In genomic region chr7:122186043-122186442, GRCm38 (mm10) we compare ENCODE assay signal across 13 mouse cellular contexts. TPM values are rescaled to one million over a fixed set of nuclear protein-coding genes. Genes with fewer than 3 reads are reported as not detected.
DNase-seq lines count a peak whose midpoint lies in the region; ATAC-seq and TF ChIP-seq lines count a peak whose summit lies in the region.
"Had no signal": no experiment of that assay in that cellular context is flagged by ENCODE, and none has a peak within 500 bp of the region (broad histone marks: within the 10 kb centered on the region; RNA-seq: fewer than 3 reads in every experiment).

Ern2 (minus strand) TSS chr7:122186207.

- TF ChIP-seq EP300 in stomach, postnatal 0 days (optimal IDR thresholded peaks at IDR 0.05): no peak

- DNase-seq in midbrain, embryonic 10.5 days (ENCODE audit: low spot score): no peak
- no peak for DNase-seq in forebrain, postnatal 0 days
- peak; percentile 84 for DNase-seq in stomach, postnatal 0 days (ENCODE audit: low spot score)
- no peak for DNase-seq in liver
- DNase-seq in spleen, postnatal 14 days (ENCODE audit: low spot score in 2 of 2): no peak
- DNase-seq: embryo, embryonic 11 days; kidney, postnatal 4 days; lung, postnatal 4 days; right cerebral cortex, postnatal 14 days had no signal

- no peak within 1 kb of the TSS for H3K27ac ChIP-seq in midbrain, embryonic 13.5 days
- H3K27ac ChIP-seq in midbrain, embryonic 10.5 days (replicated peaks): no peak within 1 kb of the TSS
- no peak within 1 kb of the TSS for H3K27ac ChIP-seq in forebrain, postnatal 0 days (ENCODE audit: low read depth, low read length)
- H3K27ac ChIP-seq in limb, embryonic 13.5 days: no peak within 1 kb of the TSS
- H3K27ac ChIP-seq in stomach, postnatal 0 days (replicated peaks): peak within 1 kb of the TSS; percentile 65

- H3K36me3 ChIP-seq in midbrain, embryonic 13.5 days: no peaks in the 10 kb centered on the region
- no peaks in the 10 kb centered on the region for H3K36me3 ChIP-seq in midbrain, embryonic 10.5 days
- no peaks in the 10 kb centered on the region for H3K36me3 ChIP-seq in forebrain, postnatal 0 days (ENCODE audit: insufficient read depth)
- H3K36me3 ChIP-seq in limb, embryonic 13.5 days: no peaks in the 10 kb centered on the region
- no peaks in the 10 kb centered on the region for H3K36me3 ChIP-seq in stomach, postnatal 0 days (ENCODE audit: control insufficient read depth, insufficient read depth, low read length)

- no peaks in the 10 kb centered on the region for H3K4me1 ChIP-seq in midbrain, embryonic 13.5 days (replicated peaks)
- peaks cover 4% of the 10 kb centered on the region; the same call in 1 of the 2 replicates for H3K4me1 ChIP-seq in midbrain, embryonic 10.5 days
- no peaks in the 10 kb centered on the region for H3K4me1 ChIP-seq in forebrain, postnatal 0 days (ENCODE audit: insufficient read depth)
- peaks cover 5% of the 10 kb centered on the region for H3K4me1 ChIP-seq in limb, embryonic 13.5 days
- no peaks in the 10 kb centered on the region for H3K4me1 ChIP-seq in stomach, postnatal 0 days (replicated peaks; ENCODE audit: control insufficient read depth, insufficient read depth)

- H3K9me3 ChIP-seq in midbrain, embryonic 13.5 days: no peaks in the 10 kb centered on the region
- H3K9me3 ChIP-seq in midbrain, embryonic 10.5 days (replicated peaks): no peaks in the 10 kb centered on the region
- no peaks in the 10 kb centered on the region for H3K9me3 ChIP-seq in forebrain, postnatal 0 days (ENCODE audit: low read length)
- H3K9me3 ChIP-seq in limb, embryonic 13.5 days: no peaks in the 10 kb centered on the region
- H3K9me3 ChIP-seq in stomach, postnatal 0 days (ENCODE audit: control insufficient read depth, low read length): no peaks in the 10 kb centered on the region

- H3K4me3 ChIP-seq in midbrain, embryonic 13.5 days (replicated peaks): no peak within 1 kb of the TSS
- H3K4me3 ChIP-seq in midbrain, embryonic 10.5 days: no peak within 1 kb of the TSS
- H3K4me3 ChIP-seq in forebrain, postnatal 0 days (ENCODE audit: low read depth, low read length): no peak within 1 kb of the TSS
- H3K4me3 ChIP-seq in limb, embryonic 13.5 days: no peak within 1 kb of the TSS
- H3K4me3 ChIP-seq in stomach, postnatal 0 days (ENCODE audit: low read depth, low read length): peak within 1 kb of the TSS; percentile 36

- 20% methylated on average over 15 of the region's 17 CpGs for WGBS in midbrain, embryonic 13.5 days
- 24% methylated on average over 17 of the region's 17 CpGs for WGBS in midbrain, embryonic 10.5 days
- 26% methylated on average over 17 of the region's 17 CpGs for WGBS in forebrain, postnatal 0 days
- 21% methylated on average over 12 of the region's 17 CpGs for WGBS in limb, embryonic 13.5 days
- WGBS in stomach, postnatal 0 days: 15% methylated on average over 17 of the region's 17 CpGs

- ATAC-seq in midbrain, embryonic 13.5 days: no peak
- ATAC-seq in forebrain, postnatal 0 days: no peak
- ATAC-seq in limb, embryonic 13.5 days (ENCODE audit: low FRiP score, low read depth): 0 out of 2 replicates have a peak, but pooled peaks have one; percentile 36
- ATAC-seq in stomach, postnatal 0 days (ENCODE audit: low FRiP score, low TSS enrichment): peak; percentile 72

- H3K27me3 ChIP-seq in midbrain, embryonic 13.5 days: no peaks in the 10 kb centered on the region
- H3K27me3 ChIP-seq in midbrain, embryonic 10.5 days (ENCODE audit: low read depth, poor library complexity, severe bottlenecking): no peaks in the 10 kb centered on the region
- H3K27me3 ChIP-seq in forebrain, postnatal 0 days (ENCODE audit: insufficient read depth, low read length): no peaks in the 10 kb centered on the region
- no peaks in the 10 kb centered on the region for H3K27me3 ChIP-seq in limb, embryonic 13.5 days
- no peaks in the 10 kb centered on the region for H3K27me3 ChIP-seq in stomach, postnatal 0 days (ENCODE audit: control insufficient read depth, insufficient read depth, low read length)

- TF ChIP-seq CTCF in forebrain, postnatal 0 days (IDR thresholded peaks at IDR 0.05; ENCODE audit: low read depth): no peak
- no peak for TF ChIP-seq CTCF in stomach, postnatal 0 days (IDR thresholded peaks at IDR 0.05; ENCODE audit: low read depth)

- peak within 1 kb of the TSS; percentile 41; the same call in 1 of the 2 replicates for H3K9ac ChIP-seq in midbrain, embryonic 13.5 days (replicated peaks)
- H3K9ac ChIP-seq in forebrain, postnatal 0 days: no peak within 1 kb of the TSS
- H3K9ac ChIP-seq in limb, embryonic 13.5 days: 0 out of 2 replicates have a peak within 1 kb of the TSS, but pooled peaks have one; percentile 19
- peak within 1 kb of the TSS; percentile 50; the same call in 1 of the 2 replicates for H3K9ac ChIP-seq in stomach, postnatal 0 days (ENCODE audit: low read length)

- peak within 1 kb of the TSS; percentile 38 for H3K4me2 ChIP-seq in midbrain, embryonic 13.5 days (replicated peaks)
- peak within 1 kb of the TSS; percentile 35 for H3K4me2 ChIP-seq in forebrain, postnatal 0 days (ENCODE audit: low read depth)
- peak within 1 kb of the TSS; percentile 48 for H3K4me2 ChIP-seq in limb, embryonic 13.5 days (replicated peaks)
- peak within 1 kb of the TSS; percentile 42 for H3K4me2 ChIP-seq in stomach, postnatal 0 days (replicated peaks; ENCODE audit: low read depth)
- H3K4me2 ChIP-seq: liver, embryonic 11.5 days had no signal

RNA-seq across cellular contexts. Expression of gene Ern2, which starts in this region (rescaled TPM):
- 0.78 and 1.1 TPM in 2 replicates for polyA plus RNA-seq in midbrain, embryonic 13.5 days (2015; fragmentation: Nextera tagmentation; extraction: Ambion mirVana)
- 0.11 TPM in 1 of 2 replicates, not detected in the other for polyA plus RNA-seq in midbrain, embryonic 10.5 days (2016; fragmentation: Nextera tagmentation; extraction: Ambion mirVana)
- 1.8 and 3.0 TPM in 2 replicates for total RNA-seq in forebrain, postnatal 0 days (2014; rRNA removed)
- 0.60 and 0.96 TPM in 2 replicates for polyA plus RNA-seq in forebrain, postnatal 0 days (2015; fragmentation: Nextera tagmentation; extraction: Ambion mirVana)
- 0.05 and 0.13 TPM in 2 replicates for polyA plus RNA-seq in limb, embryonic 13.5 days (2015; fragmentation: Nextera tagmentation; extraction: Ambion mirVana)
- 33.5 and 37.3 TPM in 2 replicates for polyA plus RNA-seq in stomach, postnatal 0 days (2015; fragmentation: Nextera tagmentation; extraction: Ambion mirVana)
- total RNA-seq: MEL had no signal
- polyA plus RNA-seq: liver, embryonic 11.5 days had no signal

Comparison
In these comparisons a context has a peak if more than half of its experiments do, and no peak if none do; other contexts are left out.
1. RNA of gene Ern2 (polyA plus RNA-seq): 33.5 to 37.3 TPM in stomach, postnatal 0 days; 0.60 to 0.96 TPM in forebrain, postnatal 0 days, 0.78 to 1.1 TPM in midbrain, embryonic 13.5 days, 0.05 to 0.13 TPM in limb, embryonic 13.5 days and 0.11 TPM in midbrain, embryonic 10.5 days; every median in the first group is over 10 times any median in the second.
2. Peak in ATAC-seq, H3K9ac ChIP-seq and H3K4me2 ChIP-seq in limb, embryonic 13.5 days; RNA of the gene not detected or under 1 TPM.
3. Peak in every context shown above with its lines, with median percentiles within 50 percentile points of each other: H3K4me2 ChIP-seq.